Mouse (Mus musculus) heart, embryonic 15.5 days (tissue): ENCODE data around the gene Dnmt3a. TPM values are rescaled to one million over a fixed set of nuclear protein-coding genes. Genes with fewer than 3 reads are reported as not detected.
A peak's percentile ranks its signal among the peaks of the same experiment; 100 is the strongest.

Experiments
- ATAC-seq: fragments of 200-750 bp; cut with Nextera tagmentation; replicated peaks from 2 replicates; pipeline ENCODE4 v1.8.0; 2017; ENCODE audit warnings: low read depth, moderate TSS enrichment; ENCODE audit not compliant: insufficient number of reproducible peaks, insufficient read depth, low FRiP score
- H3K27ac ChIP-seq: fragments of 300-500 bp; sonication (generic); 2 replicates; pipeline ENCODE4 v1.5.1; 2015; ENCODE audit warnings: mild to moderate bottlenecking, inconsistent platforms
- H3K27me3 ChIP-seq: fragments of 300-500 bp; sonication (generic); 2 replicates; pipeline ENCODE4 v1.6.1; 2015; ENCODE audit warnings: inconsistent platforms
- H3K36me3 ChIP-seq: fragments of 300-500 bp; sonication (generic); 2 replicates; pipeline ENCODE4 v1.6.1; 2015; ENCODE audit warnings: mild to moderate bottlenecking, inconsistent platforms
- H3K4me1 ChIP-seq: fragments of 300-500 bp; sonication (generic); replicated peaks from 2 replicates; pipeline ENCODE4 v1.6.1; 2015; ENCODE audit warnings: inconsistent platforms
- H3K4me2 ChIP-seq: fragments of 300-500 bp; sonication (generic); 2 replicates; pipeline ENCODE4 v1.6.1; 2015; ENCODE audit warnings: inconsistent platforms, mild to moderate bottlenecking, moderate library complexity
- H3K4me3 ChIP-seq: fragments of 300-500 bp; sonication (generic); 2 replicates; pipeline ENCODE4 v1.5.1; 2015; ENCODE audit warnings: mild to moderate bottlenecking, inconsistent platforms
- H3K9ac ChIP-seq: fragments of 300-500 bp; sonication (generic); 2 replicates; pipeline ENCODE4 v1.6.1; 2015; ENCODE audit warnings: mild to moderate bottlenecking, inconsistent platforms
- H3K9me3 ChIP-seq: fragments of 300-500 bp; sonication (generic); replicated peaks from 2 replicates; pipeline ENCODE4 v1.6.1; 2016; ENCODE audit warnings: inconsistent platforms
- WGBS: fragments of 180-500 bp; shearing (Covaris S2); methylation state at CpG from one replicate; pipeline ENCODE4 v1.1.7; 2015; ENCODE audit warnings: mixed read lengths; 5-methylcytosine and 5-hydroxymethylcytosine counted together
- polyA plus RNA-seq: library from polyadenylated mRNA; unstranded; fragments of >200 nt; fragmentation: Nextera tagmentation; extraction: Ambion mirVana; gene quantifications from 2 replicates; pipeline ENCODE4 v1.2.1, GENCODE M21; 2015

Dnmt3a gene
- polyA plus RNA-seq, 1 experiment from 2014 or later: 79.9 TPM

- Histone ChIP-seq H3K36me3 (peaks cover 32% of the 10 kb centered on the region), H3K9me3 (no peaks in the 10 kb centered on the region), H3K27ac (no peak overlapping the region), H3K9ac (no peak overlapping the region), H3K4me3 (no peak overlapping the region), H3K4me1 (peaks cover 44% of the 10 kb centered on the region), H3K4me2 (no peak overlapping the region), H3K27me3 (no peaks in the 10 kb centered on the region)
- 44% methylated on average over 4 of the region's 4 CpGs for WGBS
- ATAC-seq: no peak
Measured at GRCm38 (mm10) chr12:3841121-3841520, 35.3 kb downstream of the Dnmt3a start.

GRCm38 (mm10) chr12:3842843-3843242 is 37.0 kb downstream of the Dnmt3a start:
- Histone ChIP-seq H3K27me3 (no peaks in the 10 kb centered on the region), H3K4me2 (no peak overlapping the region), H3K36me3 (peaks cover 19% of the 10 kb centered on the region; the same call in 1 of the 2 replicates), H3K4me3 (no peak overlapping the region), H3K9ac (no peak overlapping the region), H3K27ac (peak overlapping the region; percentile 71), H3K4me1 (peaks cover 40% of the 10 kb centered on the region), H3K9me3 (no peaks in the 10 kb centered on the region)
- 41% methylated on average over 6 of the region's 6 CpGs for WGBS
- ATAC-seq: no peak

- Histone ChIP-seq H3K9ac (no peak overlapping the region), H3K27ac (peak overlapping the region; percentile 71), H3K4me3 (no peak overlapping the region), H3K27me3 (no peaks in the 10 kb centered on the region), H3K4me1 (peaks cover 39% of the 10 kb centered on the region), H3K9me3 (no peaks in the 10 kb centered on the region), H3K4me2 (0 out of 2 replicates have a peak overlapping the region, but pooled peaks have one; percentile 10), H3K36me3 (peaks cover 22% of the 10 kb centered on the region; the same call in 1 of the 2 replicates)
- 8% methylated on average over 7 of the region's 7 CpGs for WGBS
- ATAC-seq: peak; percentile 71
Measured at GRCm38 (mm10) chr12:3843371-3843861, 37.6 kb downstream of the Dnmt3a start.

GRCm38 (mm10) chr12:3843918-3844317 is 38.1 kb downstream of the Dnmt3a start:
- H3K27ac ChIP-seq: peak overlapping the region; percentile 71
- H3K9me3 ChIP-seq: no peaks in the 10 kb centered on the region
- H3K27me3 ChIP-seq: no peaks in the 10 kb centered on the region
- H3K36me3 ChIP-seq: peaks cover 21% of the 10 kb centered on the region; the same call in 1 of the 2 replicates
- H3K4me2 ChIP-seq: peak overlapping the region; percentile 10; the same call in 1 of the 2 replicates
- ATAC-seq: 0 out of 2 replicates have a peak, but pooled peaks have one; percentile 44
- WGBS: 16% methylated on average over 7 of the region's 7 CpGs
- H3K4me1 ChIP-seq: peaks cover 39% of the 10 kb centered on the region
- H3K4me3 ChIP-seq: no peak overlapping the region
- H3K9ac ChIP-seq: no peak overlapping the region

GRCm38 (mm10) chr12:3844335-3844734 is 38.5 kb downstream of the Dnmt3a start:
- no peak overlapping the region for H3K4me3 ChIP-seq
- no peaks in the 10 kb centered on the region for H3K9me3 ChIP-seq
- H3K36me3 ChIP-seq: peaks cover 18% of the 10 kb centered on the region; the same call in 1 of the 2 replicates
- no peak overlapping the region for H3K9ac ChIP-seq
- H3K27me3 ChIP-seq: no peaks in the 10 kb centered on the region
- peaks cover 39% of the 10 kb centered on the region for H3K4me1 ChIP-seq
- 0 out of 2 replicates have a peak, but pooled peaks have one; percentile 15 for ATAC-seq
- 0 out of 2 replicates have a peak overlapping the region, but pooled peaks have one; percentile 10 for H3K4me2 ChIP-seq
- WGBS: 55% methylated on average over 5 of the region's 5 CpGs
- peak overlapping the region; percentile 71 for H3K27ac ChIP-seq

GRCm38 (mm10) chr12:3849481-3849880 is 43.7 kb downstream of the Dnmt3a start:
- H3K36me3 ChIP-seq: peaks cover 31% of the 10 kb centered on the region
- no peak overlapping the region for H3K27ac ChIP-seq
- no peak overlapping the region for H3K4me3 ChIP-seq
- WGBS: 94% methylated on average over 13 of the region's 13 CpGs
- H3K4me1 ChIP-seq: peaks cover 16% of the 10 kb centered on the region
- H3K4me2 ChIP-seq: no peak overlapping the region
- H3K9me3 ChIP-seq: no peaks in the 10 kb centered on the region
- ATAC-seq: no peak
- H3K27me3 ChIP-seq: no peaks in the 10 kb centered on the region
- no peak overlapping the region for H3K9ac ChIP-seq

- WGBS: 43% methylated on average over 5 of the region's 5 CpGs
- Histone ChIP-seq H3K27me3 (no peaks in the 10 kb centered on the region), H3K36me3 (peaks cover 31% of the 10 kb centered on the region), H3K4me3 (no peak overlapping the region), H3K4me2 (no peak overlapping the region), H3K9me3 (no peaks in the 10 kb centered on the region), H3K27ac (no peak overlapping the region), H3K9ac (no peak overlapping the region), H3K4me1 (peaks cover 20% of the 10 kb centered on the region)
- ATAC-seq: no peak
Measured at GRCm38 (mm10) chr12:3850165-3850564, 44.4 kb downstream of the Dnmt3a start.

GRCm38 (mm10) chr12:3850731-3851130 is 44.9 kb downstream of the Dnmt3a start:
- no peaks in the 10 kb centered on the region for H3K9me3 ChIP-seq
- WGBS: 53% methylated on average over 6 of the region's 6 CpGs
- no peaks in the 10 kb centered on the region for H3K27me3 ChIP-seq
- no peak overlapping the region for H3K4me2 ChIP-seq
- H3K36me3 ChIP-seq: peaks cover 31% of the 10 kb centered on the region
- no peak for ATAC-seq
- peaks cover 22% of the 10 kb centered on the region for H3K4me1 ChIP-seq
- H3K9ac ChIP-seq: no peak overlapping the region
- H3K27ac ChIP-seq: no peak overlapping the region
- H3K4me3 ChIP-seq: no peak overlapping the region

- ATAC-seq: no peak
- Histone ChIP-seq H3K27me3 (no peaks in the 10 kb centered on the region), H3K4me2 (no peak overlapping the region), H3K4me1 (peaks cover 24% of the 10 kb centered on the region), H3K36me3 (peaks cover 31% of the 10 kb centered on the region), H3K9ac (no peak overlapping the region), H3K27ac (no peak overlapping the region), H3K4me3 (no peak overlapping the region), H3K9me3 (no peaks in the 10 kb centered on the region)
- 70% methylated on average over 4 of the region's 4 CpGs for WGBS
Measured at GRCm38 (mm10) chr12:3851179-3851578, 45.4 kb downstream of the Dnmt3a start.

GRCm38 (mm10) chr12:3852521-3852920 is 46.7 kb downstream of the Dnmt3a start:
- WGBS: 58% methylated on average over 5 of the region's 5 CpGs
- ATAC-seq: no peak
- H3K4me1 ChIP-seq: peaks cover 35% of the 10 kb centered on the region

GRCm38 (mm10) chr12:3854419-3854818 is 48.6 kb downstream of the Dnmt3a start:
- Histone ChIP-seq H3K9ac (no peak overlapping the region), H3K4me1 (peaks cover 44% of the 10 kb centered on the region), H3K27me3 (no peaks in the 10 kb centered on the region), H3K27ac (peak overlapping the region; percentile 97), H3K4me3 (no peak overlapping the region), H3K36me3 (peaks cover 26% of the 10 kb centered on the region), H3K9me3 (no peaks in the 10 kb centered on the region), H3K4me2 (no peak overlapping the region)
- no peak for ATAC-seq
- 68% methylated on average over 4 of the region's 4 CpGs for WGBS

More at GRCm38 (mm10) chr12:3852521-3852920, 46.7 kb downstream of the Dnmt3a start:
- Histone ChIP-seq H3K9me3 (no peaks in the 10 kb centered on the region), H3K4me3 (no peak overlapping the region), H3K27me3 (no peaks in the 10 kb centered on the region), H3K36me3 (peaks cover 31% of the 10 kb centered on the region), H3K27ac (no peak overlapping the region), H3K9ac (no peak overlapping the region), H3K4me2 (no peak overlapping the region)
